Mouse (Mus musculus) adrenal gland, adult 2 months (tissue): Measurements from ENCODE around the gene Atp1a3. TPM values are rescaled to one million over a fixed set of nuclear protein-coding genes. Genes with fewer than 3 reads are reported as not detected.

Source experiments
- DNase-seq: peaks from one replicate; pipeline ENCODE4 v3.0.0; 2021
- microRNA-seq, 2 experiments: library from miRNA; unstranded; fragments of <30 nt; microRNA quantifications; one replicate each; pipeline ENCODE4 v1.2.0; 2021
- polyA plus RNA-seq: library from polyadenylated mRNA; depleted of rRNA; stranded (reverse); fragments of >200 nt; gene quantifications from 2 replicates; pipeline ENCODE4 v1.2.3, GENCODE M21; 2012; rRNA removed
- total RNA-seq, 2 experiments: library from RNA; stranded (reverse); gene quantifications; 2 replicates each; pipeline ENCODE4 v1.2.3; 2021

Gene Atp1a3
- total and polyA plus RNA-seq, 3 experiments: 59.1 to 153 (median 147) TPM

DNA sequence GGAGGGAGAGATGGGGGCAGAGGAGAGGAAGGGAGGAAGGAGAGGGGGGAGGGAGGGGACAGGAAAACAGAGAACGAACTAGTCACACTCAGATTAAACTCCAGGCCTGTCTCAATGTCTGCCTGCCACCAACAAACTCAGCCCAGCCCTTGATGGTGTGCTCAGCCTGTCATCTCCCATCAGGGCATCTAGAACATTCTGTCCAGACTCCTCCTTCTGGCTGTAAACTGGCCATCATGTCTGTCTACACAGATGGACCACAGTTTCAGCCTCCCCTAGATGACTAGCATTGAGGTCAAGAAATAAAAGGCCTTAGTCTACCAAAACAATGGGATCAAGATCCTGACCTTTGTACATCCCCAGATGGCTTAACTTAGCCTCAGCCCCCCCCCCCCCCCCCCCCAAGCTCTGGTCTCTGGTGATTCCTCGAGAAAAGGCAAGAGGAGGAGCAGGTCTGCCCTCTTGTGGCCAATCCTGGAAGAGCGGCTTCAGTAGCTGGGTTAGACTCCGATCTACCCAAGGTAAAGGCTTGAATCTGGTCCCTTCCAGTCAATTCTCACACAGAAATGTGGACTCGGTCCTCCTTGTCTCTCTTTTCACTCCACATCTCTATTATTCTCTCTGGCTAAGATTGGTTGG lies 40.7 kb downstream of the Atp1a3 start:
- DNase-seq: peak; percentile 80

DNA sequence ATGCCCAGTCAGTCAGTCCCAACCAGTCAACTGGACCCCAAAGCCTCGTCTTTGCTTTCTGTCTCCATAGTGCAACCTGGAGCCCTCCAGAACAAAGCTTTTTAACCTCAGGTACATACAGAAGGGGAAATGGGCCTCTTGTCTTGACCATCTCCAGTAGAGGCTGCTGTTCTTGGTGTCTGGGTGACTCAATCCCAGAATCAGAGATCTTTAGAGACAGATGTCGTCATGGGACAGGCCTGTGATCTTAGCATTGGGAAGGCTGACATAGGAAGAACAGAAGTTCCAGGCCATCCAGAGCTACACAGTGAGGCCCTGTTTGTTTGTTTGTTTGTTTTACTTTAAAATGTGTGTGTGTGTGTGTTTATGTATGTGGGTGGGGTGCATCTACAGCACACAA lies 41.5 kb downstream of the Atp1a3 start:
- DNase-seq: no peak

DNA sequence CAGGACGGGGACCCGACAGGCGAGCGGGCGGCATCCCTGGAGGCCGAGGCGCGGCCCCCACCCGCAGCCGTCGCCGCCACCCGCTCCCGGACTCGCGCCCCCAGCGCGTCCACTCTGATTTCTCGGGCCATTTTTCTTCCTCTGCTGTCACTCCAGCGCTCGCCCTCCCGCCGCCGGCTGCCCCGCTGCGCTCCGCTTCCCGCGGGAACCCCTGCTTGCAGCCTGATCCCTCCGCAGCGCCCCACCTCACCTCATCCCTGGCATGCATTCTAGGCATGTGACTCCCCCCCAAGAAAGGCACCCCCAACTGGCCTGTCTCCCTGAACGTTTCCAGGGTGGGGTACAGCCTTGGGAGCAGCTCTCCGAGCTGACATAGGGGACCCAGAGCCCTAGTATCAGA lies 50.5 kb downstream of the Atp1a3 start:
- no peak for DNase-seq

DNA sequence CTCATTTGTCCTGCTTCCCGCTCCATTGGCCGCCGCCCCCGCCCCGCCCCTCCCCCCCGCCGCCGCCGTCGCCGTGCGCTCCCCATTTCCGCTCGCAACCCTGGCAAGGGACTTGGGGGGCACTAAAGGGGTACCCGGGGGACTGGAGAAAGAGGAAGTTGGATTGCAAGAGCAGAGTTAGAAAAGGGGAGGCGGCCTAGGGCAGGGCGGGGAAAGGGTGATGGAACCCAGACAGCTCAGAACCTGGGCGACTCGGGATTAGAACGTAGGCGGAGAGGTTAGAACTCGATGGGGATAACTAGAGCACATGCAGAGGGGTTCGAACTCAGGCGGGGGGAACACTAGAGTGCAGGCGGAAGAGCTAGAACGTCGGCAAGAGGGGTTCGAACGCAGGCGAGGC lies 51.3 kb downstream of the Atp1a3 start:
- no peak for DNase-seq

DNA sequence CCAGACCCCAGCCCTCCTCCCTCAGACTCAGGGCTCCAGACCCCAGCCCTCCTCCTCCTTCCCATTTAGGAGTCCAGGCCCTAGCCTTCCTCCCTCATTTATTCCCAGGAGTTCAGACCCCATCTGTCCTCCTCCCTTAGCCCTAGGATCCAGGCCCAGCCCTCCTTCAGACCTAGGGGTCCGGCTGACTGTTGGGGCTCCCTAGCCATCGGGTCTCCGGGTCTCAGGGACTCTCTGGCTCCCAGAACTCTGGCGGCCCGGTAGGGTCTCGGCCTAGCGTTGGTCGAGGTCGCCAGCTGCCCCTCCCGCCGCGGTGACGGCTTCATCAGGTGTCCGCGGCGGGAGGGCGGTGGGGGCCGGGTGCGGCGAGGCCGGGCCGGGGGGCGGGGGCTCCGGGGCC lies 51.8 kb downstream of the Atp1a3 start:
- DNase-seq: no peak

DNA sequence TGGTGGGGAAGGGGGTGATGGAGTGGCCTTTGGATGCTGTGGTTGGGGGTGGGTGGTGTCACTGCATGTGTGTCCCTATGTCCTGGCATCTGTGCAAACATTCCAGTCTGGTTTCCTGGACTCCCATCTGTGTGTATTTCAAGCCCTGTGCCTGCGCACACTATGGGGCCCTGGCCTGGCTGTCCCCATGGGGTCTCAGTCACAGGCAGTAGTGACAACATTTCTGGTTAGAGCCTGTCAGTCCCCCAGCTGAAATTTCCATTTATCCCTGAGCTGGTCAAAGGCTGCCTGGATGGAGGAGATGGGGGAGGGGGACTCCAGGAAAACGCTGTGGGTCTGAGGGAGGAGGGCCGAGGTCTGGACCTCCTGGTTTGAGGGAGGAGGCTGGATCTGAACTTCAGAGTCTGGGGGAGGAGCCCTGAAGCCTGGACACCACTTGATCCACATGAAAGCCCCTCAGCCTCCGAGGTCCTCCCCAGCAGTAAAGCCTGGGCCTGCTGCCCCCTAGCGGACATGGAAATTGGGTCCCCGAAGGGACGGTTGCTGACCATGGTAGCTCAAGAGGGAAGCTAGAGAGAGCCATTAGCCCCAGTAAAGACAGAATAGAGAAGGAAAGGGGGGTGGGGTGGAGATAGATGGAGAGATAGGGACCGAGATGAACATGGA lies 55.7 kb downstream of the Atp1a3 start:
- DNase-seq: peak; percentile 65

DNA sequence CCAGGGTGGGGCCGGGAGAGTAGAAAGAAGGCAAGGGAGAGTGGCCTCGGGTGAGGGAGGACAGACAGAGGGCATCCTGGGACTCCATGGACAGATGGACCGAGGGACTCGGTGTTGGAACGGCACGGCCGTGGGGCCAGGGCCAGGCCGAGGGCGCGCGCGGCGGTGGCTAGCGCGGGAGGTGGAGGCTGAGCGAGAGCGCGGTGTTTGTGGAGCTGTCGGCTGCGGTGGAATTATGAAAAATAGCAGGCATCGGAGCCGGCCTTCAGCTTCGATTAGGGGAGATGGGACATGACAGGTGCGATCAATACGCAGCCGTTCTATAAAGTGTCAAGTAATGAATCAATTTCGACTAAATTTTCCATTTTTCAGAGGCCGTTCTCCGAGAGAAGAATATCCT lies 57.0 kb downstream of the Atp1a3 start:
- no peak for DNase-seq

DNA sequence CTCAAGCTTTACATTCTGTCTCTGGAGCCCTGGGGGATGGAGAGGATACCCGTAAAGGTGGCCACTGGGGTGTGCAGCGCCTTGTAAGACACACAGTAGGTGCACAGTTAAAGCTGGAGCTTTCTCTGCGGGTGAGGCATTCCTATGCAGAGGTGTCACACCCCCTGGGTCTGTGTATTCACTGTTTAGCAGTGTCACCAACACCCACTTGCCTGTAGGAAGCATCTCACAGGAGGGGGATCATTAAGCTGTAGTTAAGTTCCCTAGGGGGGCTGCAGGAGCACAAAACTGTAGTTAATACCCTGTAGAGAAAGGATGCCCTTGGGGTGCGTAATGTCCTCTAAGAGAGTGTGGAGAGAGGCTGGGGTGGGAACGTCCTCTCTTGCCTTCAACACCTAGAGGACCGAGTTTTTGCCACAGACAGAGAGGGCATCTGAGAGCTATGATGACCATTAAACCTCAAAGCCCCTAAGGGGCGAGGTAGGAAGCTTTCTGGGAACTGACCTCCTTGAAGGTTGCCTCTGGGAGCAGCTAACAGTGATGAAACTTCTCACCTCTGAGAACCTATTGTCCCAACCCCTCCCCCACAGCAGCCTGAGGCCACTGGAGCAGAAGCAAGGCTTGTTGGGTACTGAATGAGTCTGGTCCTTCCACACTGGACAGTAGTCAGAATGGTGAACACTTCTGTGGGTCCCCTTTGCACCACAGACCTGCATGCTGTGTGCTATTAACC lies 58.3 kb downstream of the Atp1a3 start:
- DNase-seq: no peak

DNA sequence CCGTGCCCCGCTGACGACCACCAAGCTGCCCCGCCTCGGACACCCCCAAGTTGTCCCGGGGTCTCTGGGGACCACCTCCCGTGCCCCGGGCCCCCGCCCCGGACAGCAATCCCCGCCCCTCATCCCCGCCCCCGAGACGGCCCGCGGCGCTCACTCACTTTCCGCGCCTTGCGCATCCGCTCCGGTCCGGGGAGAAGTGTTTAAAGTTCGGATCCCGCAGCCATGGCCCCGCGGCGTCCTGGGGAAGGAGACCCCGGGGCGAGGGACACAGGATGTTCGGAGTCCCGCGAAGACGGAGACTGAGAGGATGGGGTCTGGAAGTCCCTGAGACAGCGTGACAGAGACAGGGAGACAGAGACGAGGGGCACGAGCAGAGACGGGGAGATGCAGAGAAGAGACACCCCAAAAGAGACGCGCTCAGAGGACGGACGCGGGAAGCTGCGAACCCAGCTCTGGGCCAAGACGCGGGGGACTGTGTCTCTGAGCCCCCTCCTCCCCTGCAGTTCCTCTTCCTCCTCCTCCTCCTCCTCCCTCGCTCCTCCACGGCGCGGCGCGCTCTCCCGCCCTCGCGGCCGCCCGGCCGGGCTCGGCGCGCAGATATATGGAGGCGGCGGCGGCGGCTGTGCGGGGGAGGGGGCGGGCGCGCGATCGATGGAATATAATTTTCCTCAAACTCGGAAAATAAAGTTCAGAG lies 61.4 kb downstream of the Atp1a3 start, which contains the start of gene Gm4881:
Gm4881 (minus strand) TSS at position 238 of the 694 bp plus-strand sequence.
- no peak for DNase-seq

DNA sequence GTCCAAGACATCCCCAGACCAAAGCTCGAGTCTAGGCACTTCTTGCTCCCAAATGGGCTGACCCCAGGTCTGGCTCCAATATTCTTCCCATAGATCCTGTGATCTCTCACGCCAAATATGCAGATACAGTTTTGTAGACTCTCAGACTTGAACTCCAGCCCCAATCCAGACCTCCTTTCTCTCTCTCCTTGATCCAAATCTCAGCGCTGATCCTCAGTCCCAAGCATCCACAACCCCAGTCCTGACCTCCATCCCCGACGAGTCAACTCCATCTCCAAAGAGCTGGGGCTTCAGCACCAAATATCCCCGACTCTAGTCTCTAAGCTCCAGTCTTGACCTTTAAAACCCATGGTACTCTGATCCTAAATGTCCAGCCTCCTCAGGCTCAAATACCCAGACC lies 62.1 kb downstream of the Atp1a3 start:
- no peak for DNase-seq

DNA sequence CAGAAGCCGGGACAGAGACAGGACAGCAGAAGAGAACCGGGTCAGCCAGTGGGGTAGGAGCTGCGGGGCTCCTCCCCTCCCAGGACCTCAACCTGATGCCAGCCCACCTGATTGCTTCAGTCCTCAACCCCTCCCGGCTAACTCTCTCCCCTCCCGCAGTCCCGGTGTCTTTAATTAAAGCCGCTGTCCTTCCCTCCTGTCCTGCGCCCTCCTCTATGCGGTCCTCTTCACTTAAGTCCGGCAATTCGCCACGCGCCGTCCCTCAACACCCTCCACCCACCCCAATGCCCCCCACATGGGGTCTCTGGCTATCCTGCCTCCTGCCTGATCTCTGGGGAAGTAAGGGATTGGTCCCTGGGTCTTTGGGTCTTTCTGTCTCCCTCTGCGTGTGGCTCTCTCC lies 74.1 kb downstream of the Atp1a3 start:
- DNase-seq: no peak

DNA sequence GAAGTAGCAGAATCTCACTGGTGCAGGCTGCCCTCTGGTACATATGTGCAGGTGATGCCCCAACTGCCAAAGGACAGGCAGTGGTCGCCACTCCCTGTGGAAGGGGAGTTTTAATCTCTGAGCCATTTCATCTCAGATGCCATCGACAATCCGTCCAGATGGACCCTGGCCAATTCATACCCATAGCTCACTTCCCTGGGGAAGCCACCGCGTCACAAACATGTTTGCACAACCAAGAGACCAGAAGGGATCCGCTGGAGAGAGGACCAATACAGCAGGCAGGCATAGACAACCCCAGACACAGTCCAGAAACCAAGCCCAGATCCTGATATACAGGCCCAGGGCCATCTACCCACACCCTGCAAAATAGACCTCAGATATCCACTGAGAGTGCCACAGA lies 75.3 kb downstream of the Atp1a3 start:
- no peak for DNase-seq

Small RNAs within 50 kb of the gene (microRNA-seq; reads per million reads assigned to microRNA genes)
- gene Mir7046: 1.1 to 1.7 reads per million in 2 experiments
- gene Mir7047: 1.1 to 4.1 reads per million in 2 experiments

Other genes starting within 250 kb of the Atp1a3 start
- under 1 TPM in 1 of 2 experiments, not detected in 1; 0.17 TPM for gene Cd177, start 245.6 kb downstream of the Atp1a3 start, total RNA-seq
- not detected in 2 replicates for gene Cd177, start 245.6 kb downstream of the Atp1a3 start, polyA plus RNA-seq
- gene Ceacam10, start 228.8 kb downstream of the Atp1a3 start, total RNA-seq: not detected
- gene Ceacam10, start 228.8 kb downstream of the Atp1a3 start, polyA plus RNA-seq: not detected in 2 replicates
- under 1 TPM in 1 of 2 experiments, not detected in 1; 0.97 TPM for gene Gm9844, start 143.7 kb downstream of the Atp1a3 start, total RNA-seq
- gene Gm9844, start 143.7 kb downstream of the Atp1a3 start, polyA plus RNA-seq: not detected in 2 replicates
- not detected for gene Lypd4, start 136.0 kb downstream of the Atp1a3 start, total RNA-seq
- not detected in 2 replicates for gene Lypd4, start 136.0 kb downstream of the Atp1a3 start, polyA plus RNA-seq
- gene Dmrtc2, start 135.9 kb downstream of the Atp1a3 start, total RNA-seq: not detected
- not detected in 2 replicates for gene Dmrtc2, start 135.9 kb downstream of the Atp1a3 start, polyA plus RNA-seq
- gene Rps19, start 121.6 kb downstream of the Atp1a3 start, total RNA-seq: 1,000 to 10,000 TPM in 1 of 2 experiments, 100 to 1,000 TPM in 1; 601 to 1,035 TPM
- 230 TPM in 2 replicates for gene Rps19, start 121.6 kb downstream of the Atp1a3 start, polyA plus RNA-seq
- gene Cd79a, start 108.6 kb downstream of the Atp1a3 start, total RNA-seq: under 1 TPM; 0.46 to 0.86 TPM
- gene Cd79a, start 108.6 kb downstream of the Atp1a3 start, polyA plus RNA-seq: 2.2 and 3.1 TPM in 2 replicates
- gene Arhgef1, start 103.0 kb downstream of the Atp1a3 start, total RNA-seq: 10 to 100 TPM; 71.4 to 79.3 TPM
- gene Arhgef1, start 103.0 kb downstream of the Atp1a3 start, polyA plus RNA-seq: 195 and 229 TPM in 2 replicates
- gene Gm4881, start 61.5 kb downstream of the Atp1a3 start, total RNA-seq: not detected
- not detected in 2 replicates for gene Gm4881, start 61.5 kb downstream of the Atp1a3 start, polyA plus RNA-seq
- gene Rabac1, start 33.2 kb downstream of the Atp1a3 start, total RNA-seq: 100 to 1,000 TPM; 251 to 383 TPM
- 735 and 788 TPM in 2 replicates for gene Rabac1, start 33.2 kb downstream of the Atp1a3 start, polyA plus RNA-seq
- gene Grik5, start 66.4 kb upstream of the Atp1a3 start, total RNA-seq: 10 to 100 TPM; 14.5 to 18.5 TPM
- gene Grik5, start 66.4 kb upstream of the Atp1a3 start, polyA plus RNA-seq: 54.9 and 71.3 TPM in 2 replicates
- gene Zfp574, start 66.6 kb upstream of the Atp1a3 start, total RNA-seq: 10 to 100 TPM; 21.3 to 21.9 TPM
- 60.8 and 61.2 TPM in 2 replicates for gene Zfp574, start 66.6 kb upstream of the Atp1a3 start, polyA plus RNA-seq
- under 1 TPM; 0.46 to 0.90 TPM for gene Pou2f2, start 173.8 kb upstream of the Atp1a3 start, total RNA-seq
- 2.7 and 3.2 TPM in 2 replicates for gene Pou2f2, start 173.8 kb upstream of the Atp1a3 start, polyA plus RNA-seq
- 10 to 100 TPM; 15.6 to 17.9 TPM for gene Dedd2, start 214.7 kb upstream of the Atp1a3 start, total RNA-seq
- 36.3 and 39.5 TPM in 2 replicates for gene Dedd2, start 214.7 kb upstream of the Atp1a3 start, polyA plus RNA-seq
- 10 to 100 TPM in 1 of 2 experiments, 1 to 10 TPM in 1; 9.9 to 10.4 TPM for gene Zfp526, start 215.5 kb upstream of the Atp1a3 start, total RNA-seq
- gene Zfp526, start 215.5 kb upstream of the Atp1a3 start, polyA plus RNA-seq: 16.3 and 19.9 TPM in 2 replicates
- 100 to 1,000 TPM in 1 of 2 experiments, 10 to 100 TPM in 1; 98.9 to 107 TPM for gene Gsk3a, start 231.9 kb upstream of the Atp1a3 start, total RNA-seq
- 121 and 150 TPM in 2 replicates for gene Gsk3a, start 231.9 kb upstream of the Atp1a3 start, polyA plus RNA-seq
- gene Erf, start 244.8 kb upstream of the Atp1a3 start, total RNA-seq: 10 to 100 TPM; 16.5 to 26.6 TPM
- gene Erf, start 244.8 kb upstream of the Atp1a3 start, polyA plus RNA-seq: 50.4 and 52.8 TPM in 2 replicates